Mouse (Mus musculus) liver, postnatal 0 days (tissue): ENCODE measurements around the gene Nhs. TPM values are rescaled to one million over a fixed set of nuclear protein-coding genes. Genes with fewer than 3 reads are reported as not detected.

Source experiments
- ATAC-seq: fragments of 200-750 bp; cut with Nextera tagmentation; 2 replicates; pipeline ENCODE4 v1.8.0; 2017; ENCODE audit warnings: mild to moderate bottlenecking, moderate library complexity
- DNase-seq: peaks from one replicate; pipeline ENCODE4 v3.0.0-alpha.2; 2016
- H3K27ac ChIP-seq: fragments of 300-500 bp; sonication (generic); 2 replicates; pipeline ENCODE4 v1.5.1; 2014; ENCODE audit warnings: antibody characterized with exemption, moderate library complexity, mild to moderate bottlenecking, low read depth
- H3K27me3 ChIP-seq: fragments of 300-500 bp; sonication (generic); 2 replicates; pipeline ENCODE4 v1.6.1; 2014; ENCODE audit warnings: low read length, control low read depth, mixed read lengths; ENCODE audit not compliant: insufficient read depth
- H3K36me3 ChIP-seq: fragments of 300-500 bp; sonication (generic); replicated peaks from 2 replicates; pipeline ENCODE4 v1.6.1; 2014; ENCODE audit warnings: mild to moderate bottlenecking, control low read depth, low read length, moderate library complexity, mixed read lengths; ENCODE audit not compliant: insufficient read depth
- H3K4me1 ChIP-seq: fragments of 300-500 bp; sonication (generic); 2 replicates; pipeline ENCODE4 v1.6.1; 2014; ENCODE audit warnings: antibody characterized with exemption, mild to moderate bottlenecking, control low read depth; ENCODE audit not compliant: insufficient read depth
- H3K4me2 ChIP-seq: fragments of 300-500 bp; sonication (generic); 2 replicates; pipeline ENCODE4 v1.6.1; 2014; ENCODE audit warnings: low read depth, mild to moderate bottlenecking, low read length, moderate library complexity, mixed read lengths
- H3K4me3 ChIP-seq: fragments of 300-500 bp; sonication (generic); 2 replicates; pipeline ENCODE4 v1.5.1; 2014; ENCODE audit warnings: low read depth, low read length
- H3K9ac ChIP-seq: fragments of 300-500 bp; sonication (generic); replicated peaks from 2 replicates; pipeline ENCODE4 v1.6.1; 2014; ENCODE audit warnings: mild to moderate bottlenecking, moderate library complexity
- H3K9me3 ChIP-seq: fragments of 300-500 bp; sonication (generic); 2 replicates; pipeline ENCODE4 v1.6.1; 2016; ENCODE audit warnings: mild to moderate bottlenecking, control low read depth, low read length, mixed read lengths
- CTCF ChIP-seq: sonication (generic); IDR thresholded peaks from 2 replicates; pipeline ENCODE4 v1.5.1; 2016; ENCODE audit warnings: antibody characterized with exemption, low read depth
- EP300 ChIP-seq: IDR thresholded peaks from 2 replicates; pipeline ENCODE4 v1.6.1; 2016; ENCODE audit warnings: antibody characterized with exemption, low read depth, mild to moderate bottlenecking
- WGBS: fragments of 180-500 bp; shearing (Covaris S2); extraction: QIAGEN DNeasy Blood & Tissue Kit; methylation state at CpG from one replicate; pipeline ENCODE4 v1.1.7; 2014; ENCODE audit not compliant: insufficient replicate concordance; 5-methylcytosine and 5-hydroxymethylcytosine counted together
- polyA plus RNA-seq: library from polyadenylated mRNA; unstranded; fragments of >200 nt; fragmentation: Nextera tagmentation; extraction: Ambion mirVana; gene quantifications from 2 replicates; pipeline ENCODE4 v1.2.1, GENCODE M21; 2015

Nhs gene
- polyA plus RNA-seq, 1 experiment from 2014 or later, result 0.04 TPM

- H3K9ac ChIP-seq, result no peak overlapping the region
- DNase-seq, result no peak
- H3K27me3 ChIP-seq, result 0 out of 2 replicates have a peak, but pooled peaks cover 4% of the 10 kb centered on the region
- no peaks in the 10 kb centered on the region for H3K9me3 ChIP-seq
- H3K4me3 ChIP-seq, result no peak overlapping the region
- WGBS, result 68% methylated on average over 2 of the region's 2 CpGs
- no peak overlapping the region for H3K4me2 ChIP-seq
- H3K36me3 ChIP-seq, result no peaks in the 10 kb centered on the region
- TF ChIP-seq CTCF (no peak), EP300 (no peak)
- H3K4me1 ChIP-seq, result no peaks in the 10 kb centered on the region
- no peak overlapping the region for H3K27ac ChIP-seq
- no peak for ATAC-seq
Measured at GRCm38 (mm10) chrX:162055635-162056034, 103.9 kb downstream of the Nhs start.

GRCm38 (mm10) chrX:162053566-162053965 is 106.0 kb downstream of the Nhs start:
- ATAC-seq (no peak), DNase-seq (no peak)
- H3K4me1 ChIP-seq, result no peaks in the 10 kb centered on the region
- no peak overlapping the region for H3K4me2 ChIP-seq
- H3K27ac ChIP-seq, result no peak overlapping the region
- no peak overlapping the region for H3K4me3 ChIP-seq
- no peak overlapping the region for H3K9ac ChIP-seq
- H3K27me3 ChIP-seq, result peaks cover 12% of the 10 kb centered on the region; the same call in 1 of the 2 replicates
- WGBS, result 69% methylated on average over 5 of the region's 5 CpGs
- TF ChIP-seq EP300 (no peak), CTCF (no peak)
- H3K9me3 ChIP-seq, result no peaks in the 10 kb centered on the region
- H3K36me3 ChIP-seq, result no peaks in the 10 kb centered on the region

DNA sequence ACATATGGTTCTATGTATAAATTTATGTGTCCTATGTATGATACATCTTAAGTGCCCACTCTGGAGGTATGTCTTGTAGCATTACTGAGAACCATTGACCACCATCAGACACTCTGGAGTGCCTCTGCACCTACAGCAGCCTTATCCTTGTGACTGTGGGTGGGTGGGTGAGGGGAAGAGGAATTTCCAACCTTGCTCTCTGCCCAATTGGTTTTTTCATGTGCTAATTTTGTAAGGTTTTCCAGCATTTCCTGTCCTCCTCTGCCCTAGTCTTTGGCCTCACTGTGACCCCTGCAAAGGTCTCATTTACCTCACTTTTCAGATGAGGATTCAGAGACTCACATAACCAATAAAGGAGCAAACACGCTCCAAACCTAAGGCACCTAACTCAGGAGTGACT is 107.0 kb downstream of the Nhs start:
- Histone ChIP-seq H3K4me1 (no peaks in the 10 kb centered on the region), H3K27ac (no peak overlapping the region), H3K9me3 (no peaks in the 10 kb centered on the region), H3K4me2 (no peak overlapping the region), H3K27me3 (peaks cover 12% of the 10 kb centered on the region; the same call in 1 of the 2 replicates), H3K36me3 (no peaks in the 10 kb centered on the region), H3K4me3 (no peak overlapping the region), H3K9ac (no peak overlapping the region)
- TF ChIP-seq CTCF, result no peak
- TF ChIP-seq EP300, result no peak
- WGBS, result 88% methylated on average over 1 of the region's 1 CpGs
- DNase-seq (no peak), ATAC-seq (no peak)

GRCm38 (mm10) chrX:162049616-162050015 is 109.9 kb downstream of the Nhs start:
- H3K9ac ChIP-seq, result no peak overlapping the region
- no peak overlapping the region for H3K4me3 ChIP-seq
- 78% methylated on average over 2 of the region's 2 CpGs for WGBS
- H3K27ac ChIP-seq, result no peak overlapping the region
- no peaks in the 10 kb centered on the region for H3K9me3 ChIP-seq
- H3K4me2 ChIP-seq, result no peak overlapping the region
- DNase-seq (no peak), ATAC-seq (no peak)
- peaks cover 8% of the 10 kb centered on the region; the same call in 1 of the 2 replicates for H3K27me3 ChIP-seq
- no peaks in the 10 kb centered on the region for H3K36me3 ChIP-seq
- no peak for TF ChIP-seq CTCF
- TF ChIP-seq EP300, result no peak
- no peaks in the 10 kb centered on the region for H3K4me1 ChIP-seq

GRCm38 (mm10) chrX:162045527-162045926 is 114.0 kb downstream of the Nhs start:
- 81% methylated on average over 2 of the region's 2 CpGs for WGBS
- no peak overlapping the region for H3K27ac ChIP-seq
- peaks cover 8% of the 10 kb centered on the region; the same call in 1 of the 2 replicates for H3K27me3 ChIP-seq
- no peaks in the 10 kb centered on the region for H3K9me3 ChIP-seq
- no peak for DNase-seq
- H3K36me3 ChIP-seq, result no peaks in the 10 kb centered on the region
- H3K4me2 ChIP-seq, result no peak overlapping the region
- no peak for ATAC-seq
- H3K4me3 ChIP-seq, result no peak overlapping the region
- no peak overlapping the region for H3K9ac ChIP-seq
- H3K4me1 ChIP-seq, result no peaks in the 10 kb centered on the region
- TF ChIP-seq CTCF (no peak), EP300 (no peak)

GRCm38 (mm10) chrX:162044109-162044508 is 115.4 kb downstream of the Nhs start:
- H3K4me2 ChIP-seq, result no peak overlapping the region
- no peak for ATAC-seq
- no peaks in the 10 kb centered on the region for H3K27me3 ChIP-seq
- DNase-seq, result no peak
- H3K27ac ChIP-seq, result no peak overlapping the region
- H3K36me3 ChIP-seq, result no peaks in the 10 kb centered on the region
- no peak for TF ChIP-seq EP300
- TF ChIP-seq CTCF, result no peak
- H3K9ac ChIP-seq, result no peak overlapping the region
- no peak overlapping the region for H3K4me3 ChIP-seq
- no peaks in the 10 kb centered on the region for H3K4me1 ChIP-seq
- no peaks in the 10 kb centered on the region for H3K9me3 ChIP-seq
